Comparison of ENCODE assay signal across 16 mouse cellular contexts in genomic region chr8:107657741-107658140, GRCm38 (mm10).
"Had no signal": no experiment of that assay in that cellular context is flagged by ENCODE, and none has a peak within 500 bp of the region (broad histone marks: within the 10 kb centered on the region; RNA-seq: fewer than 3 reads in every experiment).

No protein-coding gene starts in this region.

- H3K36me3 ChIP-seq: neural tube, embryonic 13.5 days; neural tube, embryonic 15.5 days; stomach, embryonic 15.5 days had no signal

- H3K4me1 ChIP-seq: neural tube, embryonic 13.5 days; neural tube, embryonic 15.5 days; stomach, embryonic 15.5 days had no signal

- H3K9me3 ChIP-seq: neural tube, embryonic 13.5 days; neural tube, embryonic 15.5 days; stomach, embryonic 15.5 days had no signal

- H3K27ac ChIP-seq: neural tube, embryonic 13.5 days; neural tube, embryonic 15.5 days; stomach, embryonic 15.5 days; stomach, postnatal 0 days had no signal

- H3K27me3 ChIP-seq: neural tube, embryonic 13.5 days; neural tube, embryonic 15.5 days; stomach, embryonic 15.5 days had no signal

- DNase-seq: retina, postnatal 1 day; right cerebral cortex, adult 18-20 months; right cerebral cortex, postnatal 14 days; right cerebral cortex, postnatal 25 days; right cerebral cortex, postnatal 4 days; spleen, adult 18-20 months; thymus, adult 18-20 months; thymus, adult 2 months; thymus, postnatal 14 days; thymus, postnatal 25 days; thymus, postnatal 36 days; thymus, postnatal 4 days had no signal

- H3K4me3 ChIP-seq: neural tube, embryonic 13.5 days; neural tube, embryonic 15.5 days; stomach, embryonic 15.5 days had no signal
